Mouse (Mus musculus) frontal cortex, postnatal 36 days (tissue): ENCODE data around the gene Mif.
"Not testable (repeated sequence)": the region's sequence is repeated elsewhere in the genome, so short reads cannot be mapped to it uniquely, and the experiment has no call there.

Experiments
- DNase-seq, 2 experiments: peaks; one replicate each; pipeline ENCODE4 v3.0.0; 2022; ENCODE audit warnings: low spot score in 2 of 2

Mif gene

DNA sequence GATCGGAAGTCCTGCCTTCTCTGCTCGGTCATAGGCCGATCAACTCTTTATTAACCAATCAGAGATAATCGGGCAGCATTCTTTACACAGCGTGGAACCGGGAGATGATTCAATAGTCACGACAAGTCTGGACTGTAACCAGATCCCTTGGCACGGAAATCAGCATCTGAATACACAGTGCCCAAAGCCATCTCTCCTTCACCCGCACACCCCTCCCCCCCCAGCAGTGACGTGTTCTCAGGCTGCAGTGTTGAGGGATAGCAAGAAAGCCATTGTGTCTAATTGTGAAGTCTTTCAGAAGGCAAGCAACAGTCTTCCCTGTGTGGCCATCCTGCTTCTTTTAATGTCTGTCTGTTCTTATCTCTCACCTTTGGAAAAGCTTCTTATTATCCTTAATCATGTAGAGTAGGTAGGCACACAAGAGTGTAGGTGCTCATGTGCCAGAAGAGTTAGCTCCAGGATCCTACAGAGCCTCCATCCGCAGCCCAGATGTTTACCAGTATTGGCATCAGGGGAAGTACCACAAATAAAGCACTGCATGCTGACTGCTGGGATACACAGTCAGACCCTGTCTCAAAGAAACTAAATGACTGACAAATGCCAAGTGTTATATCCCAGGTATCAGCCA, 13.0 kb upstream of the Mif start:
- DNase-seq = peak; percentile 58 to 79

DNA sequence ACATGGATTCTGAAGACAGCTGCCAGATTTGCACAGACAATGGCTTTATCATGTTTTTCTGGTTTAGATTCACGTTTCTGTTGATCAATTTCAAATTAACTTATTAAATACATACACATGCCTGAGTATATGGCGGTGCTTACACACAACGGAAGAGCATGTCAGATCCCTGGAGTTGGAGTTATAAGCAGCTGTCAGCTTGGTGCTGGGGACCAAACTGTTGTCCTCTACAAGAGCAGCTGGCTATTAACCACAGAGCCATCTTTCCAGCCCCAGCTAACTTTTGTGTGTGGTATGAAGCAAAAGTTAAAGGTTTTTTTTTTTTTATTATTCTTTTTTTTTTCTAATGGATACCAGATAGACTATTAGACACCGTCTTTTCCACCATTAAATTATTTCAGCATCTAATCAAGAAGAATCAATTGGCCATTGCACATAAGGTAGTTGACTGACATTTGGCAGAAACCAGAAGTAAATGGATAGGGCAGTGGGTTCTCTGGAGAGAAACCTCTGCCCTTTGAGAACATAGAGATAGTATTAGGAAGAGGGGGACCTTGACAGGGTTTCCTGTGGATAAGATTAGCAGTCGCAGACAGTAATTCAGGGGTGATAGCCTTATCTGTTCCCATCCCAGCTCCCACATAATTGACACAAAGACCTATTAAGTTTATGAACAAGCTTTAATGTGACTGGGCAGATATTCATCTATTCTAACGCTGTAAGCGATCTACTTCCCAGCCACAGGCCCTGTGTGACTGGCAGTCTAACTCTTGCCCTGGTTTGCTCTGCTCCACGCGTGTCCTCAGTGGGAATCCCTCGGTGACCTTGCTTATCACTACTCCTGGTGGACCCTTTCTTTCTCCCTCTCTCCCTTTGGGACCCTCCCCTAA, 12.2 kb upstream of the Mif start:
- no peak for DNase-seq

DNA sequence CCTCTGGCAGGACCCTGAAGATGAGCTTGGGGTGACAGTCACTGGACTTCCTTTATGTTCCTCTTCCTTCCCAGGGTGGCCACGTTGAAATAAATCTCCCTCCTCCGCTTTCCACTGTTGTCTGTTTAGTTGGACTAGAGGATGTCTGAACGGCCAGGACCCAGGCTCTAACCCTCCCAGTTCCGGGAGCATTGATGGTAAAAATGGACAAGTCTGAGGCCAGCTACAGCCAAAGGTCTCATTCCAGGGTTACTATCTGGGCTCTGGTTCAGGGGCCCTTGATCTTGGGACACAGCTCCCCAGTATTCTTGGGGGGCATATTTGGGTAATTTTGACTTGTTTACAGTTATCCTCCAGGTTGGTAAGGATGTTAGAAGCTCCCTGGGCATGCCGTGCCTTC, 1.5 kb upstream of the Mif start:
- DNase-seq = no peak

DNA sequence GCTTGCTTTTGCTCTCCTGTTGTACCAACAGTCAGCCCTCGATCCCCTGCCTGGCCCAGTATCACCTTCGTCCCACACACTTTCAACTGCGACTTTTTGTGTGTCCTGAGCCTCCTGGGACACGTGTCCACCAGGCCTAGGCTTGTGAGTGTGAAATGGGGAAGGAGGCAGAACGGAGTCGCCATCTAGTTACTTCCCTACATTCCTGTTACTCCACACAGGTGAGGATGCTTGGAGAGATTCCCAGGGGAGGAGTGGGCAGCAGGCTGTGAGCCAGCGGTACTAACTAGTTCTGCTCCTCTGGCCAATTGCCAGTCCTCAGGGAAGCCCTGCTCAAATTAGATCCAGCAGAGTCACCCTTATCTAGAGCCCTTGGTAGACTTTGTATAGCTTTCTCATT, 706 bp upstream of the Mif start:
- no peak for DNase-seq

DNA sequence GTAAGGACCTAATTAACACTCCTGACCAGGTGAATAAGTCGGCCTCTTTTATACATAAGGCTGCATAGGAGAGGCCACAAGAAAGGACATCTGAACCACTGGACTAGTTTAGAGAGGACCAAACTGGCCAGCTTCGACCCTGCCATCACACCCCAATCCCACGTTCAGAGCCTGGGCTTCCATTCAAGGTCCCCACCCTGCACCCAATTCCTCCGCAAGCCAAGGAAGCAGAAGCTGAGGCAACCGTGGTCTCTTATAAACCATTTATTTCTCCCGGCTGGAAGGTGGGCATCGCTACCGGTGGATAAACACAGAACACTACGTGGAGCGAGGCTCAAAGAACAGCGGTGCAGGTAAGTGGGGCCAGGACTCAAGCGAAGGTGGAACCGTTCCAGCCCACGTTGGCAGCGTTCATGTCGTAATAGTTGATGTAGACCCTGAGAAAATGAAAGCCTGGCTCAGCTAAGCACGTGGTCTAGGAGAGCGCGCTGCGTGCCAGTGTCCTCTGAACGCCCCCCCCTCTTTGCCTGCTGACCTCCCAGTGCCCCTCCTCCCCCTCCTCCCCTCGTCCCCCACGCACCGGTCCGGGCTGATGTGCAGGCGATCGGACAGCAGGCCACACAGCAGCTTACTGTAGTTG, 813 bp downstream of the Mif start:
- no peak for DNase-seq

DNA sequence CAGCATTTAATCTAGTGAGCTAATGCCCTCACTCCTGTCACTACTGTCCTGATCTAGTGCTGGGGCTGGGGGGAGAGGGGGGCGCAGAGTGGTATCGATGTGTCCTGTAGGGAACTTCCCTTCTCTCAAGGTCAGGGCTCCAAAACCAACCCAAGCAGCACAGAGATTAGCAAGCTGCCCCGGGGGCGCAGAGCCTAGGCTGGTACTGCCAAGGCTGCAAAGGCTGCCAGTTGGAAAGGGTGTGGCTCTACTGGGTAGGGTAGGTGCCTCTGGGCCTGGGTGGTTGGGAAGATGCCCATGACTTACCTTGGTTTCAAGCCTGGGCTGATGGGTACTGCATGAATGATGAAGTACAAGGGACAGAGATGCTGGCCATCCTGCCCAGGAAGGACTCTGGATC, 2.4 kb downstream of the Mif start:
- DNase-seq = no peak

DNA sequence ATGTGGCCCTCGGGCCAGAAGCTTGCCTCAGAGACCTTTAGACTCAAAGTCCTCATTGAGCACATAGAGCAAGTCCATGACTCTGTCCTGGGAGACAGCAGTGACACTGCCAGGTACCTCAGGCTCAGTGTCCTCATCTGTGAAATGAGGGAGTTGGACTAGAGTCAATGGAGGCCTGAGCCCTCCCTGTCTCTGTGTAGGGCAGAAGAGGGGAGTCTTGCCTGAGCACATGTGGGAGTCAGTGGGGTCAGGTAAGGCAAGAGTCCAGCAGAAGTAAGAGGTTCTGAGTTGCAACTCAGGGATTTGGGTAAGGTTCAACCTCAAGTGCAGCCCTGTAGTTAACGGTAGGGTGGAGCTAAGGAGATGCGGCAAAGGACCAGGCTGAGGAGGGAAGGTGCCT, 3.1 kb downstream of the Mif start:
- DNase-seq = no peak

DNA sequence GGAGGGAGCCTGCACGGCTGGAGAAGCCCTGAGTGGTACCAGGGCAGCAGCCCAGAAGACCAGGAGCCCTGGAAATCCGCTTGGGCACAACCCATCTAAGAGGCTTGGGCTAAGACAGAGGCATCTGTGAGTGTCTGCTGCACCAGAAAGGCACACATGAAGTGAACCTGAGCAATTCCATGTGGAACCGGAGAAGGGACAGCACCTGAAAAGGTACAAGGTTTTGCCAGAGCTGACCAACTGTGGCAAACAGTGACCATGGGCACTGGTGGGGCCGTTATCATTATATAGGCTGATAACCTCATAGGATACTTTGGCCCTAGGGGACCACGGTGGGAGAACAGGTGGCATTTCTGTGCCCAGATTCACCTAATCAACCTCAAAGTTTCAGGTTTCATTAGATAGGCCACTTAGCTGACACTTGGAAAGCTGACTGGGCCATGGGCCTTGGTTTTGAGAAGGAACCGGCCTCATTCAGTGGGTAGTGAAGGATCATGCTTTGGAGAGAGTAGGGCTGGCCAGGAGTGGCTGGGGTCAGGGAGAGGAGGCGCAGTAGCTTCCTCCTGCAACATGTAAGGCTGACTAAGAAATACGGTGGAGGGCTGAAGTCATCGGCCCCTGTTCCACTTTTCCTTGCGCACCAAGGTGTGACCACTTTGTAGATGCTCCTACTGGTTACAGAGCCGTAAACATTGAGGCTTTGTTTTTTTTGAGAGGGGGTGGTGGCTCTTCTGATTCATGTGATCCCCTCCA, 3.7 kb downstream of the Mif start:
- no peak for DNase-seq

DNA sequence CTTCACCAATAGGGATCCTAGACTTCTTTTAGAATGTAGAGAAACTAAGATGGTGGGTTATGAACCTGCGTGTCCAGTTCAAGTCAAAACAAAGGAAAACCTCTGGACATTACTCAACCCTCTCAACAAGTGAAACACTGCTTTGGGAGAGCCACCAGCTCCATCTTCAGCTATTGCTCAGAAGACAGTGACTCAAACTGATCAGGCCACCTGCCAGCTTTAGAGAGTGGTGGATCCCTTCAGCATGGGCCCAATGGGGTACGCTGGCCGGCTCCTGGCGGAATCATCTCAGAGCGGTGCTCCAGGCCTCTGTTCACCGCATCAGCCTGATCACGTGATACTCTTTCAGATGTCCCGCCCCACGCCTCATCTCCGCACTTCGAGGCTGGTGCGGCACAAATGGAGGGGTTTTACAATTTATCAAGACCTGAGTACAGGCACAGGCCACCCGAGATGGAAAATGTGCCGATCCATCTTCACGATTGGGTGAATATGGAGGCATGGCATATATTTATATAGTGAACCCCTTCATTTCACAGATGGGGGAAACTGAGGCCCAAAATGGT, 4.5 kb downstream of the Mif start:
- DNase-seq = no peak

DNA sequence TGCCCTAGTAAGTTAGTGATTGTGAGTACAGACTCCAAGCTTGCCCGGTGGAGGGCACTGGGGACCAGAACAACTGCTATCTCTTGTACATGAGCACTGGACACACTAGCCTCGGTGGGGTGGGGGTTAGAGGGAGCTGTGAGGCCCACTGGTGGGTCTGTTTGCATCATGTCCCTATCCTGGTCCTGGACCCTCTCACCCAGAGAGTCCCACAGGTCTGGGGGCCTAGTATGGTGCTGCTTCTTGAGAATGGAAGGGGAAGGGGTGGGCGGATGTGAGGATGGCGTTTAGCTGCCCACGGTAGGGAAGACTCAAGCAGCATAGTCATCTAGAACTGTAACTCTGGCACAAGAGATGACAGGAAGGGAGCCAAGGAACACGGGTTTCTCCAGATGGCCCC, 5.2 kb downstream of the Mif start:
- no peak for DNase-seq

DNA sequence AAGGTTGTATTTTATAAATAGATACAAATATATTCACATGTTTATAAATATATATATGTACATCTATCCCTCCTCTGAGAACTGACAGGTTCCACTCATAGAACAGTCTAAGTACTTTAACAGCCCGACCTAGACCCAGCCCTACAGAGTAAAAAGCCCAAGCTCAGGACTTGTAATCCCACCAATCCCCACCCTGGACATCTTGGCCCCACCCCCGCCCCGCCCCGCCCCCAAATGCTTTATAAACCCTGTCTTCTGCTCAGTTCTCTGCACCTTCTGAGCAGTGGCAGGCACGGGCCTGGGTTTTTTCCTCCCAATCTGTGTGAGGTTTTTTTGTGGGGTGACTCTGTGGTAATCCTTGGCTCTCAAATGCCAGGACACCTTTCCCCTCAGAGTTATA, 5.9 kb downstream of the Mif start:
- no peak for DNase-seq

DNA sequence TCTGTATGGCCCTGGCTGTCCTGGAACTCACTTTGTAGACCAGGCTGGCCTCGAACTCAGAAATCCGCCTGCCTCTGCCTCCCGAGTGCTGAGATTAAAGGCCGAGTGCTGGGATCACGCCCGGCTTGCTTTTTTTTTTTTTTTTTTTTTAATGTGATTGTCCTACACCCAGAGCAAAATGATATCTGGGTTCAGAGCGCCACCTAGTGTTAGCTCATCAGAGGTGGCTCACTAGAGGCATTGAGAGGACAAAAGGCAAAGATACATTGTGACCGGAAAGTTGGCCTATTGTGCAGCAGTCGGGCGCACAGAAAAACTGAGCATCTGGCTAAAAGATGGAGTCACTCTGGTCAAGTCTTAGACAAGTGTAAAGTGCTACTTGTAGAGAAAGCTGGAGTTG, 6.6 kb downstream of the Mif start:
- peak; percentile 79 to 87 for DNase-seq

DNA sequence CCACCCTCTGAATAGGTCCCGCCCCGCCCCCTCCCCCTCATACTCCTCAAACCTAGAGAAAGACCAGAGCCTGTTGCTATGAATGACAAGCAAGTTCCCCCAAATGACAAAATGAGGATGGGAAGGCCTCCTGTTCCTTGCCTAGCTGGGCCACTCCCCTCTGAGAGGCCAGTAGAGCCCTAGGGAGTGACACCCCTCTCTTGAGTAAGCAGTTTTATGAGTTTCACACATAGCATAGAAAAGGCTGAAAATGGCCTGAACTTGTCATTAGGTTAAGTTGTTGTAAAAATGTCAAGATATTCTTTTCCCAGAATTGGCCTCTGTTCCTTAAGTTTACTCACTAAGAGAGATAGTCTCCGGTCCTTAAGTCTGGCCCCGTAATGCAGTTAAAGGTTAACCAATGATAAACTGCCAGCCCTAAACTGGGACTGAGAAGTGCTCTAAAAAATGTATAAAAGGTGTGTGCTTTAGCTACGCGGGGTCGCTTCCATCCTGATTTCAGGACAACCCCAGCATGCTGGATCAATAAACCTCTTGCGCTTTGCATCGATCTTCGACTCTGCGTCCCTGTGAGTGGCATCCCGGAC, 7.4 kb downstream of the Mif start:
- no peak for DNase-seq

DNA sequence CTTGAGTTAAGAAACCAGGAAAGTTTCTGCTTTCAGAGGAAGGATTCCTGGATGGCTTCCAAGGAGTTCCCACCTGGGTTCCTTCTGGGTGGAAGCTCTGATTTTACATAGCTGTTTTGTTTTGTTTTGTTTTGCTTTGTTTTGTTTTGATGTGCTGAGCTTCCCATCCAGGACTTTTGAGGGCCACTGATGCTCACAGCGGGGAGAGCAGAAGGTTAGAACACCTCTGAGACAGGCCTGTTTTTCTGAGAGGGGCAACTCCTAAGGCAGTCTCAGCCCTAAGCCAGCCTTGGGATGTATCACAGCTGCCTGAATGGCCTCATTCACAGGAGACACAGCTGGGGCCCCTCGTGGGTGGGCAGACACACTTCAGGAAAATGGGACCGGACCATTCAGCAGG, 8.4 kb downstream of the Mif start:
- DNase-seq = no peak

DNA sequence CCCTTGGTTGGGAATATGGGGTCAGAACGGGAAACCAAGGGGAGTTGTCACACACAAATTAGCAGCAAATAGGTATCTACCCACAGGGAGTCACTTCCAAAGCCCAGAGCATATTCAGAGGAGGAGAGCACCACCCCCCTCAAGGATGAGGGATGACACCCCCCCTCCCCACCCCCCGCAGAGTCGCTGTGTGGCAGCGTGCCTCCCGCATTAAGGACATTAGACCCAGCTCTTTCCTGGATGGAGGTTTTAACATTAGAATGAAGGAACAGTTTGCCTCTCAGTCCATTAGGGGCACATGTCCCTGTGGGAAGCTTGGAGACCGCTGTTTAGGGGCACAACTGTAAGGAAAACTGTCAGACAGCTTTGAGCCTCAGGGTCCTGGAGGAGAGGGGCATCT, 9.0 kb downstream of the Mif start:
- no peak for DNase-seq

DNA sequence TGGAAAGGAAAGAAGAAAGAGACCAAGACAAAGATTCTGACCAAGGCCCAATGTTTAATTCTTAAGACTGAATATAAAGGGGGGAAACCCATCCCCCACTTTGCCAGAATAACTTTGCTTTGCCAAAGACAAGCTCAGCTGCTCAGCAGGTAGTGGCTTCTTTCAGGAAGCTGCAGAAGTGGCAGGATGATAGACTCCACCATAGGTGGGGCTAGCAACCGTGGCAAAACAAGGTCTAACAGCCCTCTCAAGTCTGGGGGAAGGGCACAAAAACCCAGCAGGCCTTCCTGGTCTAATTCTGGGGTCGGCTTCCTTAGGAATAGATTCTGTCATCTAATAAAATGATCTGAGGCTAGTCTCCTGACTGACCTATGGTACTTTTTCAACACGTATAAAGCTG, 11.7 kb downstream of the Mif start:
- no peak for DNase-seq

DNA sequence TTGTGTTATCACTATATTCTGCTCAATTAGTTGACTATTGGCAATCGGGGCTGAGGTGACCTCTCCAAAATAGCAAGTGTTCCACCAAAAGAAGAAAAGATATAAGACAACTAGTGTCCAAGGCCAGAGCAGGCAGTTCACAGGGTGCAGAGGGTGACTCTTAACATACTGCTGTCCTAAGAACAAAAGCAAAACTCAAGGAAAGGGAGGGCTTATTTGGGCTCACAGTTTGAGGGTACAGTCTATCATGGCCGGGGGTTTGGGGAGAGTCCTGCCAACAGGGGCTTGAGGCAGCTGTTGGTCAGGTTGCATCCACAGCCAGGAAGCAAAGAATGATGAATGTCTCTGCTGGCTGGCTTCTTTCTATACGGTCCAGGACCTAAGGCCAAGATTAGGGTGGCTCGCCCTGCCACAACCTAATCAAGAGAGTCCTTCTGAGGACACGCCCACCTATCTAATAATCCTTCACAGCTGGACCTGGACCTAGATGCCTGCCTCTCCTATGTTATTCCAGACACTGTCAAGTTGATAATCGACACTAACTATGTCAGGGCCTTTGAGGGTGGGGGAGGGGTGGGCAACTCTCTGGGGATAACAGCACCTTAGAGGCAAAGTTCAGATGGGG, 14.6 kb downstream of the Mif start:
- DNase-seq = no peak

DNA sequence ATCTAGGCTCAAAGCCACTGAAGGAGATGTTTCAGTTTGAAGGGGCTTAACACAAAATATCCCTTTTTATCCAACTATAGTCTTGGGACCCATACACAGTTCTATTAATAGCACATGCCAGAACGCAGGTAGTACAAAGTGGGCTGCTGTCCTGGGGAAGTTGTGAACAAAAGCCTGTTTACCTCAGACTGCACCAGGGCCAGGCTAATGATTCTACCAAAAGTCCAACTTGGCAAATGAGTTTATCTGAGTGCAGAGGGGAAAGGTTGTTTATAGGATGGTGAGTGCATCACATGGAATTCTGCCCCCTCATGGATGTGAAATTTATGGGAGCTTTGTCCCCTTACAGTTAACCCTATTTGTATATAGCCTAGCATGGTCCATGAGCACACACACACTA, 15.2 kb downstream of the Mif start:
- DNase-seq = no peak

DNA sequence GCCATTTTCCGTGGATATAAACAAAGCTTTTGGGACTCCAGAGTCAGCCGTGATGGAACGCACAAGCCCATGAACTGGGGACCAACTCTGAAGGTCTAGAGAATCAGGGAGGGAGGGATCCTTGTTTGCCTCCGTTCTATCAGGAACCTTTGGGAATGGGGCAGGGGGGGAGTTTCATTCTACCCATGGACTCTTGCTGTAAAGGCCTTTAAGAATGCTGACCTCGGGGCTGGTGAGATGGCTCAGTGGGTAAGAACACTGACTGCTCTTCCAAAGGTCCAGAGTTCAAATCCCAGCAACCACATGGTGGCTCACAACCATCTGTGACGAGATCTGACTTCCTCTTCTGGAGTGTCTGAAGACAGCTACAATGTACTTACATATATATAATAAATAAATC, 16.1 kb downstream of the Mif start:
- DNase-seq = not testable (repeated sequence)

DNA sequence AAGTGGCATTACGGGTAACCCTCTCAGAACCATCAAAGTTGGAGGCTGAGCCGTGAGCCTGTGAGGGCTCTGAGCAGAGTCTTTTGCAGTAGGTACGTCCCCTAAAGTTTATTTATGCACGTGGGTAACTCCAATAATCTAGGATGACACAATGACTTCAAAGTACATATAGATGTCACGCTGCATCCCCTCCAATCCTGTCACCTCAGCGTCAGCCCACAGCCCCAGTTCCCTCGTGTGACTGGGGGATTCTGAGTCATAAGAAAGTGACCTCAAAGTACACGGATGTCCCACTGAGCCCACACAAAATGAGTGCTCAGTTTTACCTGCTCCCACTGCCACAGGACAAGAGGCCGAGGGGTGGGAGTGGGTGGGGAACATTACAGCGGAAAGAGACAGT, 20.9 kb downstream of the Mif start:
- no peak for DNase-seq

DNA sequence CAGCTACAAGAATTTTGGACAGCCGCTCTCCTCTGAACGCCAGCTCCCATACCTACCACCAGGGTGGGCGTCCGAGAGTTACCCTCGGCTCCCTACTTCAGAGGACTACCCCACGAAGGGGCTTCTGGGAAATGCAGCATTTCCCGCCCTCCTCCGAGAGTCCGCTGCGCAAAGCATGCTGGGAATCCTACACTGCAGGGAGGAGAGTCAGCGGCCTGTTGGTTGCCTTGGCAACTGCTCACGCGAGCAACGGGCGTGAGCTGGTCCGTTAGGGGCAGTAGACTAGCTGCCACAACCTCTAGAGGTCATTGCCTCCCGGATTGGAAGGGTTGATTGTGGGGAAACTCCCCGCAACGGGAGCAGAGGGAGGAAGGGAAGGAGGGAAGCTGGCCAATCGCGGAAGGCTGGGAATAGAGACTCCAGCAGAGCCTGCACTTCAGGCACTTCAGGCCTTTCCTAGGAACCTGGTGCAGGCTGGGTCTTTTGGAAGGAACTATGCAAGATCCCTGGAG, 22.7 kb downstream of the Mif start, which contains the start of gene Gstt2:
Gene Gstt2, minus strand, starts transcription at position 177 of the 512 bp plus-strand sequence.
- peak; percentile 91 to 95 for DNase-seq
